Mouse (Mus musculus) limb, embryonic 10.5 days (tissue): ENCODE results near the gene Tnfrsf17. TPM values are rescaled to one million over a fixed set of nuclear protein-coding genes. Genes with fewer than 3 reads are reported as not detected.

Experiments used
- DNase-seq: peaks from one replicate; pipeline ENCODE4 v3.0.0-alpha.2; 2017; ENCODE audit warnings: low spot score
- H3K27ac ChIP-seq: fragments of 300-500 bp; sonication (generic); 2 replicates; pipeline ENCODE4 v1.5.1; 2016; ENCODE audit warnings: mild to moderate bottlenecking
- H3K27me3 ChIP-seq: fragments of 300-500 bp; sonication (generic); 2 replicates; pipeline ENCODE4 v1.6.1; 2016; ENCODE audit warnings: low read depth, mild to moderate bottlenecking; ENCODE audit not compliant: poor library complexity, severe bottlenecking
- H3K36me3 ChIP-seq: fragments of 300-500 bp; sonication (generic); 2 replicates; pipeline ENCODE4 v1.6.1; 2016; ENCODE audit warnings: mild to moderate bottlenecking, moderate library complexity
- H3K4me1 ChIP-seq: fragments of 300-500 bp; sonication (generic); 2 replicates; pipeline ENCODE4 v1.6.1; 2016
- H3K4me3 ChIP-seq: fragments of 300-500 bp; sonication (generic); 2 replicates; pipeline ENCODE4 v1.5.1; 2016; ENCODE audit warnings: mild to moderate bottlenecking, moderate library complexity
- H3K9me3 ChIP-seq: fragments of 300-500 bp; sonication (generic); replicated peaks from 2 replicates; pipeline ENCODE4 v1.6.1; 2016; ENCODE audit warnings: mild to moderate bottlenecking
- WGBS: fragments of 180-500 bp; shearing (Covaris S2); methylation state at CpG from one replicate; pipeline ENCODE4 v1.1.7; 2016; 5-methylcytosine and 5-hydroxymethylcytosine counted together
- polyA plus RNA-seq: library from polyadenylated mRNA; unstranded; fragments of >200 nt; fragmentation: Nextera tagmentation; extraction: Ambion mirVana; gene quantifications from 2 replicates; pipeline ENCODE4 v1.2.1, GENCODE M21; 2016

The Tnfrsf17 gene
- polyA plus RNA-seq, 1 experiment from 2014 or later: not detected

GRCm38 (mm10) chr16:11305531-11305930 is 8.1 kb upstream of the Tnfrsf17 start:
- no peaks in the 10 kb centered on the region for H3K9me3 ChIP-seq
- H3K27ac ChIP-seq: no peak overlapping the region
- no peak for DNase-seq
- no peak overlapping the region for H3K4me3 ChIP-seq
- H3K36me3 ChIP-seq: no peaks in the 10 kb centered on the region
- WGBS: 83% methylated on average over 2 of the region's 2 CpGs
- no peaks in the 10 kb centered on the region for H3K4me1 ChIP-seq
- H3K27me3 ChIP-seq: no peaks in the 10 kb centered on the region

DNA sequence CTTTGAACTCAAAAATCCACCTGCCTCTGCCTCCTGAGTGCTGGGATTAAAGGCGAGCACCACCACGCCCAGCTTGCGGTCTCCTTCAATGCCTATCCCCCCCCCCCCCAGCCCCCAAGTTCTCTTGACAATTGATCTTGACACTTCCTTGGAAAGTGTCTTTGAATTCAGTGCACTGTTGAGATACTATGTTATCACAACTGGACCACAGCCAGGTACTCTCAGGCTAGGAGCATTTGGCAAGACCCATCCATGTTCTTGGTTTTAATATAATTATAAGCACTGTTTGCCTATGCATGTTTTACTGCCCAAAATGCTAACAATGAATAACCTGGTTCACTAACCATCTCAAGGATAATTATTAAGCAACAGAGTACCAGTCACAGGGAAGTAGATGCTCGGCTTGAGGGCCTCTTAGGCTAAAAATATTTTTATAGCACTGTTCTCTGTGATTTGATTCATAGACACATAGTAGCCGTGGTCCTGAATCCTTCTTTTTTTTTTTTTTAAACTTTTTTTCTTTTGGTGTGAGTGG is 2.2 kb downstream of the Tnfrsf17 start:
- no peak overlapping the region for H3K4me3 ChIP-seq
- no peak overlapping the region for H3K27ac ChIP-seq
- DNase-seq: no peak
- H3K27me3 ChIP-seq: no peaks in the 10 kb centered on the region
- WGBS: 85% methylated on average over 5 of the region's 5 CpGs
- H3K4me1 ChIP-seq: peaks cover 15% of the 10 kb centered on the region
- H3K9me3 ChIP-seq: no peaks in the 10 kb centered on the region
- no peaks in the 10 kb centered on the region for H3K36me3 ChIP-seq

- DNase-seq: no peak
- Histone ChIP-seq H3K4me3 (no peak overlapping the region), H3K36me3 (no peaks in the 10 kb centered on the region), H3K27ac (peak overlapping the region; percentile 86), H3K9me3 (no peaks in the 10 kb centered on the region), H3K4me1 (peaks cover 15% of the 10 kb centered on the region), H3K27me3 (no peaks in the 10 kb centered on the region)
- 75% methylated on average over 5 of the region's 5 CpGs for WGBS
Observed at GRCm38 (mm10) chr16:11316748-11317147, 3.1 kb downstream of the Tnfrsf17 start.

GRCm38 (mm10) chr16:11317324-11317723 is 3.7 kb downstream of the Tnfrsf17 start:
- H3K27me3 ChIP-seq: no peaks in the 10 kb centered on the region
- WGBS: 47% methylated on average over 6 of the region's 6 CpGs
- H3K4me3 ChIP-seq: no peak overlapping the region
- peak overlapping the region; percentile 86 for H3K27ac ChIP-seq
- H3K36me3 ChIP-seq: no peaks in the 10 kb centered on the region
- H3K9me3 ChIP-seq: no peaks in the 10 kb centered on the region
- peaks cover 21% of the 10 kb centered on the region for H3K4me1 ChIP-seq
- DNase-seq: peak; percentile 79

GRCm38 (mm10) chr16:11322409-11323323 is 9.1 kb downstream of the Tnfrsf17 start, which contains the start of gene Snx29:
Gene Snx29 (plus strand): TSS chr16:11322908.
- H3K4me3 ChIP-seq: peak within 1 kb of the TSS; percentile 79

GRCm38 (mm10) chr16:11323324-11324051 is 9.9 kb downstream of the Tnfrsf17 start:
- Histone ChIP-seq H3K9me3 (no peaks in the 10 kb centered on the region), H3K36me3 (no peaks in the 10 kb centered on the region), H3K4me3 (peak overlapping the region; percentile 79), H3K27ac (peak overlapping the region; percentile 85), H3K27me3 (no peaks in the 10 kb centered on the region), H3K4me1 (peaks cover 16% of the 10 kb centered on the region)
- 6% methylated on average over 17 of the region's 17 CpGs for WGBS
- DNase-seq: no peak

More at GRCm38 (mm10) chr16:11322409-11323323, 9.1 kb downstream of the Tnfrsf17 start, which contains the start of gene Snx29:
- H3K9me3 ChIP-seq: no peaks in the 10 kb centered on the region
- H3K27ac ChIP-seq: peak within 1 kb of the TSS; percentile 85
- 4% methylated on average over 61 of the region's 61 CpGs for WGBS
- peaks cover 22% of the 10 kb centered on the region for H3K4me1 ChIP-seq
- H3K27me3 ChIP-seq: no peaks in the 10 kb centered on the region
- DNase-seq: peak; percentile 99
- H3K36me3 ChIP-seq: no peaks in the 10 kb centered on the region

DNA sequence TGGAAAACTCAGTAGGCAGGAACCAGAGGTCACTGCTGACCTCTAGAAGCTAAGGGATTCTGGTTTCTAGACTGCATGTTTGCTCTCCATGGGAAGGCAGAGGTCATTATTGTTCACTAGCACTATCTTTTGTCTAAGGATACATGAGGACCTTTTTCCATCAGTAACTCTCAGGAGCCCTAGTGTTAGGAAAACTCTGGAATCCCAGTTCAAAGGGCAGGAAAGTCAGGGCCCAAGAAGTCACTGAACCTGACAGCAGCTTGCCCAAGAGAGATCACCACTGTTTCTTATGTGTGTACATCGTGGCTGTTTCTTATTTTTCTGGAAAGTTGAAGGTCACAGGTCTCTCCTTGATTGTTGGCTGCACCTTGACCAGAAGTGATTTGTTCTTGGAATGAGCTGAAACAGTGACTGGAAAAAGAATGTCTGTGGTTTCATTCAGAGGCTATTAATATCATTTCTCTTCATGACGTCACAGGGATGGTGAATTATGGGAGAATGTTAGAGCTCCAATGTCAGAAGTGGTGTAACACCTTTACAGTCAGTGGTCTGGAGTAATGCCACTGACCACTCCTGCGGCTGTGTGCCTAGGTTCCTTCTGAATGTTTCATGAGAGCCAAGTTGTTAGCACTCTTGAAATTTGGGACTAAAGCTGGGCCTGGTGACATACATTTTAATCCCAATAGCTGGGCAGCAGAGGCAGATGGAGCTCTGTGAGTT is 16.6 kb downstream of the Tnfrsf17 start:
- Histone ChIP-seq H3K27ac (no peak overlapping the region), H3K27me3 (no peaks in the 10 kb centered on the region), H3K9me3 (no peaks in the 10 kb centered on the region), H3K4me1 (no peaks in the 10 kb centered on the region), H3K4me3 (no peak overlapping the region), H3K36me3 (no peaks in the 10 kb centered on the region)
- no peak for DNase-seq
- WGBS: 90% methylated on average over 3 of the region's 3 CpGs

GRCm38 (mm10) chr16:11331030-11331429 is 17.4 kb downstream of the Tnfrsf17 start:
- H3K27ac ChIP-seq: no peak overlapping the region
- no peaks in the 10 kb centered on the region for H3K36me3 ChIP-seq
- no peak overlapping the region for H3K4me3 ChIP-seq
- no peaks in the 10 kb centered on the region for H3K9me3 ChIP-seq
- WGBS: 87% methylated on average over 1 of the region's 1 CpGs
- H3K27me3 ChIP-seq: no peaks in the 10 kb centered on the region
- no peaks in the 10 kb centered on the region for H3K4me1 ChIP-seq
- no peak for DNase-seq

DNA sequence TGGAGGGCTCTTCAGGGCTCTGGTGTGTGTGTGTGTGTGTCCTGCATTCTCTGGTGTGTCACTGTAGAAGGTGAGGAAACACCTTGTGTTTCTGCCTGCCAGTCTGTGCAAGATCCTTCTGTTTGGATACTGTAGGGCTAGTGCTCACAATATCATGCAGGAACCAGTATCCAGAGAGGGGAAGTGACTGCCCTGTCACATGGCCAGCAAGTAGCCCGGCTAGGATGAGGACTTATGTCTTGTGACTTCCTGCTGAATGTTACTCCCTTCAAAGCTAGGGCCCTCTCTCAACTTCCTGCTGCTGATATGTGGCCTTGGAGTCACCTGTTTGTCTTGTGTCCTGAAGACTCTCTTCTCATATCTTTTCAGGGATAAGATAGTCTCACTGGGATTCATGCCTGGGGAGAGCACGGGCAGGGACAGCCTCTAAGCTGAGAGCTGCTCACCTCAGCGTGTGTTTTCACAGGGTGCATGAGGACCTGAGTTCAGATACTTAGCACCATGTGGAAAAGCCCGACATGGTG is 29.7 kb downstream of the Tnfrsf17 start:
- Histone ChIP-seq H3K4me1 (no peaks in the 10 kb centered on the region), H3K4me3 (no peak overlapping the region), H3K27me3 (no peaks in the 10 kb centered on the region), H3K9me3 (no peaks in the 10 kb centered on the region), H3K36me3 (no peaks in the 10 kb centered on the region), H3K27ac (no peak overlapping the region)
- DNase-seq: no peak
- WGBS: 88% methylated on average over 4 of the region's 4 CpGs

- 82% methylated on average over 7 of the region's 7 CpGs for WGBS
- no peaks in the 10 kb centered on the region for H3K4me1 ChIP-seq
- no peaks in the 10 kb centered on the region for H3K27me3 ChIP-seq
- peaks cover 5% of the 10 kb centered on the region; the same call in 1 of the 2 replicates for H3K36me3 ChIP-seq
- H3K9me3 ChIP-seq: no peaks in the 10 kb centered on the region
- no peak for DNase-seq
- H3K27ac ChIP-seq: no peak overlapping the region
- H3K4me3 ChIP-seq: no peak overlapping the region
Observed at GRCm38 (mm10) chr16:11351903-11352302, 38.3 kb downstream of the Tnfrsf17 start.

- Histone ChIP-seq H3K27me3 (no peaks in the 10 kb centered on the region), H3K9me3 (no peaks in the 10 kb centered on the region), H3K4me1 (no peaks in the 10 kb centered on the region), H3K36me3 (no peaks in the 10 kb centered on the region), H3K4me3 (no peak overlapping the region), H3K27ac (no peak overlapping the region)
- DNase-seq: no peak
- WGBS: 83% methylated on average over 5 of the region's 5 CpGs
Observed at GRCm38 (mm10) chr16:11359173-11359572, 45.6 kb downstream of the Tnfrsf17 start.

DNA sequence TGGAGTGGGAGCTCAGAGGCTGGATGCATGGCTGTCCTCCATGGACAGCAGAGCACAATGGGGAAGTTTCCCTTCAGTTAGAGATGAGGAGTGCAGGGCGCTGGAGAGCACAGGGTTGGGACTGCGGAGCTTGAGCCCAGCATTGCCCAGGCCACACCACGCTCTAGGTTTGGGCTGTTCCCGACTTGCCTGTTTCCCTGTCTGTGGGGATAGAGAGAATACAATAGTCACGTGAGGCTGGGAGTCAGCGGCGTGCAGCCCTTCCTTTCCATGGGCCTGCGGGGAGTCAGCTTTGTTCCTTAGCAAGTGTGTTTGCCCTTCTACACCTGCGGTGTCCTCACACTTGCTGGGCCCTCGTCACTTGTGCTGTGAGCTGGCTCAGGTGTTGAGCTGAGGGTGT is 46.3 kb downstream of the Tnfrsf17 start:
- WGBS: 37% methylated on average over 10 of the region's 10 CpGs
- H3K27me3 ChIP-seq: no peaks in the 10 kb centered on the region
- no peaks in the 10 kb centered on the region for H3K36me3 ChIP-seq
- H3K4me1 ChIP-seq: no peaks in the 10 kb centered on the region
- H3K27ac ChIP-seq: no peak overlapping the region
- no peak for DNase-seq
- no peaks in the 10 kb centered on the region for H3K9me3 ChIP-seq
- no peak overlapping the region for H3K4me3 ChIP-seq
